In the genomic region with DNA sequence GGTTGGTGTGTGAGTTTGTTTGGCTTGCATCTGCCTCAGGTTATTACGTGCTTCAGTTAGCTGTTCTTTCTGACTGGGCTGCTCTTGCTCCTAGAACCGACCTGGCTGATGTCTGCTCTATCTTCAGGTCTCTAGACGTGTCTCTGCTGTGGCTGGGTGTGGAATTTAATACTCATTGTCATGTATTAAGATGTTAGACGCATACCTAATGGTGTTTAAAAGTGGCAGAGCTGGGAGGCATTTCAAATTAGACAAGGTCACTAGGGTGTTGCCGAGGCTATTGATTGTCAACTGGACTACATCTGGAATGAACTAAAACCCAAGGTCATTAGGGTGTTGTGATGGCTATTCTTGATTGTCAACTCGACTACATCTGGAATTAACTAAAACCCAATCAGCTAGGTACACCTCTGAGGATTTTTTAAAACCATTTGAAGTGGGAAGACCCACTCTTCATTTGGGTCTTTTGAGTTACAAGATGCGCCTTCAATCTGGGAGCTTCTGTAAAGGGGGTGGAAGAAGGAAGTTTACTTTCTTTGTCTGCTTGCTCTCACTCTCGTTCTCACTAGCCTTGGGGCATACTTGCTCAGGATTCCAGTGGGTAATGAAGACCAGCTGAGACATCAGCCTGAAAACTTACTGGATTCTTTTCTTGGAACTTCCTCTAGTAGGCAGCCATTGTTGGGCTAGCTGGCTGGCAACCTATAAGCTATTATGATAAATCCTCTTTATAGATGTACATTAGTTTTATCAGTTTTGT, we compare ENCODE assay signal across 25 mouse cellular contexts. TPM values are rescaled to one million over a fixed set of nuclear protein-coding genes. Genes with fewer than 3 reads are reported as not detected.
DNase-seq lines count a peak whose midpoint lies in the region; TF ChIP-seq lines count a peak whose summit lies in the region.
"Had no signal": no experiment of that assay in that cellular context is flagged by ENCODE, and none has a peak within 500 bp of the region (broad histone marks: within the 10 kb centered on the region; RNA-seq: fewer than 3 reads in every experiment).

No protein-coding gene starts in this region.

- no peak overlapping the region for H3K4me3 ChIP-seq in lung, adult 2 months (replicated peaks; ENCODE audit: extremely low read depth, low read depth, low read length)
- H3K4me3 ChIP-seq: gastrocnemius, adult 2 months; heart, embryonic 15.5 days; hindbrain, embryonic 15.5 days; kidney, embryonic 15.5 days; left cerebral cortex, adult 2 months; liver, embryonic 15.5 days; midbrain, embryonic 10.5 days; neural tube, embryonic 15.5 days had no signal

- no peaks in the 10 kb centered on the region for H3K4me1 ChIP-seq in lung, adult 2 months (ENCODE audit: control insufficient read depth, insufficient read depth, low read length)
- H3K4me1 ChIP-seq: heart, embryonic 15.5 days; hindbrain, embryonic 15.5 days; kidney, embryonic 15.5 days; liver, embryonic 15.5 days; neural tube, embryonic 15.5 days had no signal

- DNase-seq in NIH3T3 (ENCODE audit: low read depth): peak; percentile 46
- DNase-seq in embryo, embryonic 10.5 days (ENCODE audit: low spot score): peak; percentile 55
- DNase-seq in forelimb bud, embryonic 11.5 days (ENCODE audit: low read depth, low spot score): peak; percentile 65
- DNase-seq in cerebellum, adult 9-11 months: no peak
- no peak for DNase-seq in lung, adult 2 months
- no peak for DNase-seq in cerebellum, postnatal 36 days
- no peak for DNase-seq in frontal cortex, postnatal 14 days (ENCODE audit: low spot score in 2 of 2)
- DNase-seq: adrenal gland, postnatal 14 days; cerebellum, adult 8-10 months; gastrocnemius, adult 2 months; heart, postnatal 4 days; kidney, postnatal 4 days; layer of hippocampus, adult 9-11 months; liver; right cerebral cortex, adult 18-20 months; right cerebral cortex, postnatal 4 days; thymus, postnatal 14 days had no signal

- no peak for TF ChIP-seq CTCF in lung, adult 2 months (IDR thresholded peaks at IDR 0.05; ENCODE audit: insufficient read depth, low read length)

- WGBS in lung, adult 2 months: 71% methylated on average over 8 of the region's 8 CpGs

- no peak for TF ChIP-seq POLR2A in lung, adult 2 months (IDR thresholded peaks at IDR 0.05; ENCODE audit: borderline replicate concordance, extremely low read depth, low read depth, low read length)

RNA-seq across cellular contexts. Expression of a gene that starts 12.2 kb away (rescaled TPM):
- 1.2 and 2.3 TPM in 2 replicates for polyA plus RNA-seq in lung, adult 2 months (2012; rRNA removed)
- polyA plus RNA-seq: G1E had no signal

Comparison
In these comparisons a context has a peak if more than half of its experiments do, and no peak if none do; other contexts are left out.
1. DNase-seq: peak in NIH3T3 (single experiment), embryo, embryonic 10.5 days (single experiment) and forelimb bud, embryonic 11.5 days (single experiment); none in cerebellum, adult 9-11 months (single experiment), lung, adult 2 months (single experiment), cerebellum, postnatal 36 days (0 of 2) and frontal cortex, postnatal 14 days (0 of 2).